Mouse (Mus musculus): ENCODE results near the gene Mrto4.
"Not testable (repeated sequence)": the region's sequence is repeated elsewhere in the genome, so short reads cannot be mapped to it uniquely, and the experiment has no call there.

The Mrto4 gene

DNA sequence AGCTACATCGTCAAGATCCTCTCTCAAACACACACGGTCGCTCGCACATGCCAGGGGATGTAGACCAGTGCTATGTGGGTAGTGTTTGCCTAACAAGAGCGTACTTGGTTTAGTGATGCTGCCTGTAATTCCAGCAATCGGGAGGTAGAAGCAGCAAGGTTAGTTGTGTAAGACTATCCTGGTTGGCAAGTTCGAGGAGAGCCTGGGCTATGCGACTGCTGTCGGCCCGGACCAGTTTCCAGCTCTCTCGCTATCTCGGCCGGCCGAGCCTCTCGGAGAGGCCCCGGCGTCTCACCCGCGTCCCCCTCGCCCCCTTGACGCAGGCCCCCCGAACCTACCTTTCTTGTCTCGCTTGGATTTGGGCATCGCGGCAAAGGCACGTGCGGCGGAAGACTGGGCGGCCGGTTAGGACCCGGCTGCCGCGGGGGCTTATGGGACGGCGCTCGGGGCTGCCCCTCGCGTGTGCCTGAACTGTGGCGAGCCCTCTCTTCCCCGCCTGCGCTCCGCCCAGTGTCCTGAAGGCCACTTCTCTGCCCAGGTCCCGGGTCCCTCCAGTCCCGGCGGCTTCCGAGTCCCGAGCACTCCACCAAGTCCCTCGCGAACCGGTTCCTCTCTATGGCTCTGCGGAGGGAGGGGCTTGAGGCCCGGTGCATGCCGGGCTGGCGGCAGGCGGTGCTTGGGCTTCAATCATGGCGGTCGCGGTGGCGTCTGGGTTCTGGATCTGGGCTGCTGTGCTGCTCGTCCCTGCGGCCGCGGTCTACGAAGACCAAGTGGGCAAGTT lies at the start of gene Mrto4, which contains the start of the genes Emc1 and Ubr4:
Gene Mrto4, minus strand, starts transcription at position 646 of the 781 bp plus-strand sequence.
Gene Emc1, plus strand, starts transcription at position 657 of the 781 bp plus-strand sequence.
Gene Ubr4, plus strand, starts transcription at position 679 of the 781 bp plus-strand sequence.
- Histone ChIP-seq H3K9me3 (ENCODE audit: low read length) (no peaks in the 10 kb centered on the region), H3K4me3 (replicated peaks; ENCODE audit: low read length) (peak within 1 kb of the TSS; percentile 94), H3K27me3 (ENCODE audit: insufficient read depth, low read length) (no peaks in the 10 kb centered on the region), H3K4me1 (replicated peaks; ENCODE audit: low read depth, low read length) (peaks cover 68% of the 10 kb centered on the region), H3K36me3 (ENCODE audit: insufficient read depth, low read length) (peaks cover 74% of the 10 kb centered on the region)
- no peak for TF ChIP-seq CTCF (conservative IDR thresholded peaks at IDR 0.05; ENCODE audit: low read length)
- TF ChIP-seq POU5F1 (IDR thresholded peaks at IDR 0.05; ENCODE audit: borderline replicate concordance, low read length), result no peak
- no peak for TF ChIP-seq NANOG (IDR thresholded peaks at IDR 0.05; ENCODE audit: borderline replicate concordance, low read length)

DNA sequence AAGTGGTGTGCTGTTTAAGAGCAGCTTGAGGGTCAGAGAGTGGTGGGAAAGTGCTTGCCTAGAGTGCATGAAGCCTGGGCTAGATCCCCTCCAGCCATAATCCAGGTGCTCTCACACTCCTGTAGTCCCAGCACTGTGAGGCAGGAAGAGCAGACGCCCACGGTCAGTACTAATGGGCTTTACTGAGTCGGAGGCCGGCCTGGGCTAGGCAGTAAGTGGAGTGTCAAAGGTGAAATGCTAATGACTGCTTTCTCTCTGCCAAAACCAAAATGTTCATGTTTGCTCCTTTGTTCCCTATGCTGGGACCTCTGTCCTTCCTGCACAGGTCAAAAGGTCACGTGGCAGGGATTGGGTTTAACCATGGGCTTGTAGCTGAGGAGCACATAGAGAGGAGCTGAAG lies 48.1 kb upstream of the Mrto4 start:
- peaks cover 97% of the 10 kb centered on the region for H3K36me3 ChIP-seq (ENCODE audit: insufficient read depth, low read length)
- no peaks in the 10 kb centered on the region for H3K27me3 ChIP-seq (ENCODE audit: insufficient read depth, low read length)
- H3K4me1 ChIP-seq (replicated peaks; ENCODE audit: low read depth, low read length), result no peaks in the 10 kb centered on the region
- no peak overlapping the region for H3K4me3 ChIP-seq (replicated peaks; ENCODE audit: low read length)
- no peak for TF ChIP-seq NANOG (IDR thresholded peaks at IDR 0.05; ENCODE audit: borderline replicate concordance, low read length)
- H3K9me3 ChIP-seq (ENCODE audit: low read length), result no peaks in the 10 kb centered on the region

DNA sequence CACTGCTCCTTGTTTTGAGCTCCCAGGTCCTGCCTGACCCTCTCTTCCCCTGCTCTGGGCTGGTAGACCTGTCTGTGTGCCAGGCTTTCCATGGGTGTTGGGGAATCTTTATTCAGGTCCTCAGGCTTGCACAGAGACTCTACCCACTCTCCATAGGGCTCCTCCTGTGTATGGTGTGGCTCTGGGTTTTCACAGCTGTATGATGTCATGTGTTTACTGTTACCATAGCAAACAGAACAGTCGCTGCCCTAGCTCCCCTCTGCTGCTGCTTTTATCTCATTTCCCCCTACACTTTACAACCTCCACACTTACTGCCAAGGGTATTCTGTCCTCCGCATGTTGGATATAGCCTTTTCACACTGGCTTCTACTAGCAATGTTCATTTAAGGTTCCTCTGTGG lies 43.1 kb upstream of the Mrto4 start:
- Histone ChIP-seq H3K9me3 (ENCODE audit: low read length) (no peaks in the 10 kb centered on the region), H3K4me1 (replicated peaks; ENCODE audit: low read depth, low read length) (peaks cover 5% of the 10 kb centered on the region; the same call in 1 of the 2 replicates), H3K27me3 (ENCODE audit: insufficient read depth, low read length) (no peaks in the 10 kb centered on the region), H3K4me3 (replicated peaks; ENCODE audit: low read length) (no peak overlapping the region), H3K36me3 (ENCODE audit: insufficient read depth, low read length) (peaks cover 96% of the 10 kb centered on the region)
- no peak for TF ChIP-seq CTCF (conservative IDR thresholded peaks at IDR 0.05; ENCODE audit: low read length)
- TF ChIP-seq NANOG (IDR thresholded peaks at IDR 0.05; ENCODE audit: borderline replicate concordance, low read length), result no peak
- TF ChIP-seq POU5F1 (IDR thresholded peaks at IDR 0.05; ENCODE audit: borderline replicate concordance, low read length), result no peak

- TF ChIP-seq CTCF (conservative IDR thresholded peaks at IDR 0.05; ENCODE audit: low read length), result no peak
- TF ChIP-seq NANOG (IDR thresholded peaks at IDR 0.05; ENCODE audit: borderline replicate concordance, low read length), result no peak
- no peak for TF ChIP-seq POU5F1 (IDR thresholded peaks at IDR 0.05; ENCODE audit: borderline replicate concordance, low read length)
- H3K9me3 ChIP-seq (ENCODE audit: low read length), result no peaks in the 10 kb centered on the region
- peaks cover 74% of the 10 kb centered on the region for H3K36me3 ChIP-seq (ENCODE audit: insufficient read depth, low read length)
- H3K4me1 ChIP-seq (replicated peaks; ENCODE audit: low read depth, low read length), result peaks cover 56% of the 10 kb centered on the region
- H3K27me3 ChIP-seq (ENCODE audit: insufficient read depth, low read length), result no peaks in the 10 kb centered on the region
- H3K4me3 ChIP-seq (replicated peaks; ENCODE audit: low read length), result no peak overlapping the region
Observed at GRCm38 (mm10) chr4:139389557-139389956, 37.2 kb upstream of the Mrto4 start.

DNA sequence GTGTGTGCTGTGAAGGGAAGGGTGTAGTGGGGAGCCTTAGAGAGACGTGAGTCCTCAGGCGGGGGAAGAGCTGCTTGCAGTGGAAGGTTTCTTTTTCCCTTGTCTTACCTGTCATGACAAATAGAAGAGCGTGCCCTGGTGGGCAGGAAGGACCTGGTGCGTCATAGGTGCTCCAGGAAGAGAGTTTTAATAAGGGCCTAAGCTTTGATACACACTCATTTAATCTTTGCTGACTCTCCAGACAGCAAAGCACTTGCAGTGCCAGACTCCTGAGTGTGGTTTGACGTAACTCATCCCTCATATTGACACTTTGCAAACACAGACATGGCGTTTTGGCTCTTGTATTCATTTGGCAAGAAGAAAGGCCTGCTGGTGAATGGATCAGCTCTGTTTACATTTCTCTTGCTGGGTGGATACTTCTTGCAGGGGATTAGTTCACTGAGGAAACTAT lies 34.5 kb upstream of the Mrto4 start:
- H3K27me3 ChIP-seq (ENCODE audit: insufficient read depth, low read length), result no peaks in the 10 kb centered on the region
- TF ChIP-seq CTCF (conservative IDR thresholded peaks at IDR 0.05; ENCODE audit: low read length) (no peak), NANOG (IDR thresholded peaks at IDR 0.05; ENCODE audit: borderline replicate concordance, low read length) (no peak), POU5F1 (IDR thresholded peaks at IDR 0.05; ENCODE audit: borderline replicate concordance, low read length) (no peak)
- peaks cover 81% of the 10 kb centered on the region for H3K4me1 ChIP-seq (replicated peaks; ENCODE audit: low read depth, low read length)
- 0 out of 2 replicates have a peak overlapping the region, but pooled peaks have one; percentile 13 for H3K4me3 ChIP-seq (replicated peaks; ENCODE audit: low read length)
- no peaks in the 10 kb centered on the region for H3K9me3 ChIP-seq (ENCODE audit: low read length)
- peaks cover 63% of the 10 kb centered on the region for H3K36me3 ChIP-seq (ENCODE audit: insufficient read depth, low read length)

DNA sequence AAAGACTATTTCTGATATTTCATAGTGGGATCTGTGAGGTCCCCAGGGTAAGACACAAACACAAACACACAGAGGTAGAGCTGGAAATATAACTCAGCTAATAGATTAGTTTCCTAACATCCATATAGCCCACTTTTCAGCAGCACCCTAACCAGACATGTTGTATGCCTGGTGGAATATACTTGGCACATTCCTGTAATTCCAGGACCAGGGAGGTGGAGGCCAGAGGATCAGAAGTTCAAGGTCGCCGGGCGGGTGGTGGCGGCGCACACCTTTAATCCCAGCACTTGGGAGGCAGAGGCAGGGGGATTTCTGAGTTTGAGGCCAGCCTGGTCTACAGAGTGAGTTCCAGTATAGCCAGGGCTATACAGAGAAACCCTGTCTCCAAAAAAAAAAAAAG lies 33.5 kb upstream of the Mrto4 start:
- H3K9me3 ChIP-seq (ENCODE audit: low read length); H3K27me3 ChIP-seq (ENCODE audit: insufficient read depth, low read length): not testable (repeated sequence)
- Histone ChIP-seq H3K4me1 (replicated peaks; ENCODE audit: low read depth, low read length) (peaks cover 89% of the 10 kb centered on the region), H3K4me3 (replicated peaks; ENCODE audit: low read length) (peak overlapping the region; percentile 13; the same call in 1 of the 2 replicates), H3K36me3 (ENCODE audit: insufficient read depth, low read length) (peaks cover 52% of the 10 kb centered on the region)

DNA sequence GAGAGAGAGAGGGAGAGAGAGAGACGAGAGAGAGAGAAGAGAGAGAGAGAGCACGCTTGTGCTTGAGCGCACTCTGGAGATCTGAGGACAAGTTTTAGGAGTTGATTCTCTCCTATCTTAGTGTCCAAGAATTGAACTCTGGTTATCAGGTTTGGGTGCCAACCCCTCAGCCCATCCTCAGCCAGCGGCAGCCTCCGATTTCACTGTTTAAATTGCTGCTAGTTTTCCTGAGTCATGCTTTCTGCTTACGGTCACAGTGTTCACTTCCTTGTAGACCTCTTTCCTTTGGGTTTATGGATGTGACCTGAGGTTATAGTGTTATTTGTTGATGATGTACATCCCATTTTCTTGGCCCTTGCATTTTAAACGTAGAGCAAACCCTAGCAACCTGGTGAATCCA lies 29.9 kb upstream of the Mrto4 start:
- Histone ChIP-seq H3K4me3 (replicated peaks; ENCODE audit: low read length) (peak overlapping the region; percentile 90), H3K9me3 (ENCODE audit: low read length) (no peaks in the 10 kb centered on the region), H3K27me3 (ENCODE audit: insufficient read depth, low read length) (no peaks in the 10 kb centered on the region), H3K4me1 (replicated peaks; ENCODE audit: low read depth, low read length) (peaks cover 69% of the 10 kb centered on the region), H3K36me3 (ENCODE audit: insufficient read depth, low read length) (peaks cover 36% of the 10 kb centered on the region)
- TF ChIP-seq CTCF (conservative IDR thresholded peaks at IDR 0.05; ENCODE audit: low read length), result no peak
- no peak for TF ChIP-seq NANOG (IDR thresholded peaks at IDR 0.05; ENCODE audit: borderline replicate concordance, low read length)

- peaks cover 61% of the 10 kb centered on the region for H3K4me1 ChIP-seq (replicated peaks; ENCODE audit: low read depth, low read length)
- TF ChIP-seq POU5F1 (IDR thresholded peaks at IDR 0.05; ENCODE audit: borderline replicate concordance, low read length) (no peak), NANOG (IDR thresholded peaks at IDR 0.05; ENCODE audit: borderline replicate concordance, low read length) (no peak), CTCF (conservative IDR thresholded peaks at IDR 0.05; ENCODE audit: low read length) (no peak)
- peak overlapping the region; percentile 90 for H3K4me3 ChIP-seq (replicated peaks; ENCODE audit: low read length)
- H3K9me3 ChIP-seq (ENCODE audit: low read length), result no peaks in the 10 kb centered on the region
- peaks cover 40% of the 10 kb centered on the region for H3K36me3 ChIP-seq (ENCODE audit: insufficient read depth, low read length)
- no peaks in the 10 kb centered on the region for H3K27me3 ChIP-seq (ENCODE audit: insufficient read depth, low read length)
Observed at GRCm38 (mm10) chr4:139381452-139381845, 29.1 kb upstream of the Mrto4 start.

Measured in E14TG2a.4 (cell line).